Mouse (Mus musculus) lung, adult 2 months (tissue): ENCODE results near the gene Pigh.

Experiments
- CTCF ChIP-seq: fragments of 200-500 bp; IDR thresholded peaks from 2 replicates; pipeline ENCODE4 v1.5.1; 2011; ENCODE audit warnings: mild to moderate bottlenecking, low read length, control low read depth; ENCODE audit not compliant: insufficient read depth
- POLR2A ChIP-seq: fragments of 200-500 bp; IDR thresholded peaks from 2 replicates; pipeline ENCODE4 v1.6.1; 2011; ENCODE audit warnings: low read depth, mild to moderate bottlenecking, control low read depth, low read length, borderline replicate concordance; ENCODE audit errors: extremely low read depth

DNA sequence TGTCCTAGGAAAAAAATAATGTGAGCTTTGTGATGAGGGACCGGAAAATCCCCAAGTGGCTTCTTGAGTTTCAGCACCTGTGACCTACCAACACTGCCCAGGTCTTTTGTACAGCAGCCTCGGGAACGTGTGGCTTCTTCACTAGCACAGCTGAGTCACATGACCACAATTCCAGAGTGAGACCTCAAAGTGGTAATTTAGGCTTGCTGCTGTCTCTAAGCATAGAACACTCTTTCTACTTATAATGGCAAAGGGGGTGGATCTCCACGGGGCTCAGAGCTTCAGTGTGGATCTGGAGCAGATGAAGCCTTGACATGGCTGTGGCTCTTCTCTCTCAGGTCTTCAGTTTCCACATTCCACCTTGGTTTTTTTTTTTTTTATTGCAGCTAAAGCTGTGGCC lies 45.7 kb upstream of the Pigh start:
- TF ChIP-seq CTCF (no peak), POLR2A (no peak)
